Mouse (Mus musculus) frontal cortex, postnatal 10 days (tissue): ENCODE measurements around the gene Ccdc169.
"Not testable (repeated sequence)": the region's sequence is repeated elsewhere in the genome, so short reads cannot be mapped to it uniquely, and the experiment has no call there.

Source experiments
- DNase-seq, 2 experiments: peaks; one replicate each; pipeline ENCODE4 v3.0.0; 2022; ENCODE audit warnings: low spot score in 2 of 2, mixed read lengths in 1 of 2

Gene Ccdc169

DNA sequence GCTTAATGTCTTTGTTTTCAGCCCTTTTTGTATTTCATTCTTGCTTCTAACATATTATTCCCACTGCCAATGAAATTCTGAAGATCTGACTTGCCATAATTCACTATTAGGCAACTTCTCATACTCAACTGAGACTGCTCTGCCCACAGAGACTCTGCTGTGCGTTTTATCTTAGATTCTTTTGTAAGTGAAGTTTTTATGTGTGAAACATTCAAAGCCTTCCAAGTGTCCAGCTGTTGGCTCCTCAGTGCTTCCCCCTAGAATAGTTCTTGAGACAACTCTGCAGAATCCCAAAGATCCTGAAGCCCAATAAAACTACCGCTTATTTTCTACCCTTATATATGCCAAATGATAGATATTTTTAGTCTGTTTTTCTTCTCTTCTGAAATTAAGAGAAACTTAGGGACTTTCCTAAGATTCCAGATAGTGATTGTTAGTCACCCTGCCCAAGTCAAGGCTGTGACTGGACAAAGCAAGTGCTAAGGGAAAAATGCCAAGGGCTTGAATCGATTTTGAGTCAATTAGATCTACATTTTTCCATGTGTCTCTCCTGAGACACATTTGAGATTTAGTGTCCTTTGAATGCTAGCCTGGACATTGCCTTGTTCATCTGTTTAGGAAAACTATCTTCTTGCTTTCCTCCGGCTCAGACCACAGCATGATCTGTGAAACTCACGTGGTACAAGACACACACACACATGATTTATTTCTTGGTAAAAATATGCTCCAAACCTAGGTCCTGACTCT, 58.6 kb downstream of the Ccdc169 start:
- no peak for DNase-seq

DNA sequence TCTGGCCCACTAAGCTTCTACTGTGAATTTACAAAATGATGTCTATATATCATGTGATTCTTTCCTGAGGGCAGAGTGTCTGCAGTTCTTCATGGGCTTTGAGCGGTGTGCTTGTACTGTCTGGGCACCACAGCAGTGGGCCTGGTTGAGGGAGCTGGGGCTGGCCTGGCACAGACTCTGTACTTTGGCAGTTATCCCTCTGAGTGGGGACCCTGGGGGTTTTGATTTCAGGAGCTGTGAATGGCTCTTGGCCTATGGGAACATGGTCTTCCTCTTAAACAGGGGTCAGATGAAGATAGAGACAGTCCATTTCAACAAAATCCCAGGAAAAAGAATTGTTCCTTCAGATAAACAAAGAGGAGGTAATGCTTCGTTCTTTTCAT, 59.2 kb downstream of the Ccdc169 start:
- no peak for DNase-seq

DNA sequence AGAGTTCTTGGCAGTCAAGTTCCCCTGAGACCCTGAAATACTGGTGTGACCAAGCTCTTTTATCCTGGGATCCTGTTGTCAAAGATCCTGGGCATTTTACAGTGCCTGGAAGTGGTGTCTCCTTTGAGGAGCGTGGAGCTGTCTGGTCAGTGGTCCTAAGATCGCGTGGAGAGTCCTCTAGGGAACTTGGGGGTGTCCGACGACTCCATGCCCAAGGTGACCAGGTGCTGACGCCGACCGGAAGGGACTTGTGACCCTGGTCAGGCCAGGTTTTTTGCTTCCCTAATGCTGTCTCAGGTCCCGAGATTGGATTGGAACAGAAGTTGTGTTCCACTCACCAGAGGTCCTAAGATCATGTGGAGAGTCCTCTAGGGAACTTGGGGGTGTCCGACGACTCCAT, 66.5 kb downstream of the Ccdc169 start:
- DNase-seq: not testable (repeated sequence)

DNA sequence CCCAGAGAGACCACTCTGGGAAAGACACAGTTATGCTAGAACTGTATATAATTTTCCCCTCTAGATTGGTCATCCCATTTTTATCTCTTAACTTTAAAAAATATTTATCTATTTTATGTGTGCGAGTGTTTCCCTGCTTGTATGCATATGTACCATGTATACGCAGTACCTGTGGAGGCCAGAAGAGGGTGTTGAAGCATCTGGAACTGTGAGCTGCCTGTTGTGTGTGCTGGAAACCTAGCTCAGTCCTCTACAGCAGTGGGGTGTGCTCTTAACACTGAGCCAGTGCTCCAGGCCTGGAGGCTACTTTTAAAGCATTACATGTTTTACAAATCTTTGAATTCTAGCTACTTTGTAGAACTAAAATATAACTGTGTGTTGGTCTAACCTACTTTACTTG, 69.3 kb downstream of the Ccdc169 start:
- DNase-seq: no peak

DNA sequence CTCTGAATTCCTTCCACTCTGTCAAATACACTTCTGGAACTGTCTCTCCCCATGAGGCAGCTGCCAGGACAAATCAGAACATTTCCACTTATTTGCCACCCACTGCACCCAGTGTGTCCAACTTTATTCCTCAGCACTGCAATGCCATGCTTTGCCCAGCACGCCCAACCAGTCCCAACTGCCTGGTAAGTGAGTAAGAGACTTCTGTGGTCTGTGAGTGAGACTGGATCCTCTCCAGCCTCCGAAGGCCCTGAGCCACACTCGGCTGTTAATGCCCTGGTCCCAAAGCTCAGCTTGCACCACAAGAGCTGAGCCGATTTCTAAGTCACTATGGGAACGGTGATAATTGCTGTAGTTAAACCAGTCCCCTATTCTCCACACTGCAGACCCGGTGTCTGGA, 70.5 kb downstream of the Ccdc169 start:
- DNase-seq: no peak

DNA sequence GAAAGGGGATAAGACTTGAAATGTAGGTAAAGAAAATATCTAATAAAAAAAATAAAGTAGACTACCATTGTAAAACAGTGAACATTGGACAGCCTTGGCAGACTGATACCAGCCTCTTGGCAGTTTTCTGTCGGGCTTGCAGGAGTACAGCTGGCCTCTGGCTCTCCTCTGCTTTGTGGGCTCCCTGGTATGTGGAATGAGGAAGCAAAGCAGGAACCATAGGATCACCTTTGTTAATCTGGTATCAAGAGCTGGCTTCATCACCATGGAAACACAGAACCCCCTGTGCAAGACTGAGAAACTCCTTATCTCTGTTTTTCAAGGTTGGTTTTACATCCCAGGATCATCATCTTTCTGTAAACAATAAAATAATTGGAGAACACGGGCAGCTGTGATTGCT, 75.1 kb downstream of the Ccdc169 start:
- DNase-seq: no peak

DNA sequence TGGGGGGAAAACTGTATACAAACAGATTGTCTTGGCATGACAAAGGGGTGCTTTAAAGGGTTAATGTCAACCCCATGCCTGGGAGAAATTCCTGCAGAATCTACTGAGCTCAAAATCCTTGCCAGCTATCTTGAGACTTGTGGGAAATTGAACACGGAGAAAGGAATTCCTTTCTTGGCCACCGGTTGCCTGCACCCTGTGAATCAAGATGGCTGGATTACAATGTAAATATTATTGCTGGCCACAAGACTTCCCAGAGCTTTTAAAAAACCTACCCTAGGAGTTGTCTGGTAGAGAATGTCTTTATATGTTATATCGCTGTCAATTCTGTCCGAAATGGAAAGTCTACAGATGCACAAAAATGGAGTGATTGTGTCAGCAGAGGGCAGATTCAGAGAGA, 76.6 kb downstream of the Ccdc169 start:
- no peak for DNase-seq

DNA sequence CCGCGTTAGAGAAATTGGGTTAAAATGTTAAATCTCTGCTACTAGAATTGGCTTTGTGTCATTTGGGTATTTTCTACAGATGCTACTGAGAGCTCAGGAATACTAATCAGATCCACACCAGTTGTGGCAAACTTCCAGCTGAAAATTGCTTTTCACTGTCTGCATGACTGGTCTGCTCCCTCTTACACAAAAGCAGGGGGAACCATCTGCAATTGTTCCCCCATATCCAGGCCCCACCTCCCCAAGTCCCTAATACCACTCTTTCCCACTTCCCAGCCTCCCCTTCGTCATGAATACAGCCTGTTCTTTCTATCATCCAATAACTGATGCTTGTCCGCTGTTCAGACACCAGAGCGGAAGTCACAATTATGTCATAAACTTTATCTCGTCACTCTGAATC, 77.3 kb downstream of the Ccdc169 start:
- no peak for DNase-seq

DNA sequence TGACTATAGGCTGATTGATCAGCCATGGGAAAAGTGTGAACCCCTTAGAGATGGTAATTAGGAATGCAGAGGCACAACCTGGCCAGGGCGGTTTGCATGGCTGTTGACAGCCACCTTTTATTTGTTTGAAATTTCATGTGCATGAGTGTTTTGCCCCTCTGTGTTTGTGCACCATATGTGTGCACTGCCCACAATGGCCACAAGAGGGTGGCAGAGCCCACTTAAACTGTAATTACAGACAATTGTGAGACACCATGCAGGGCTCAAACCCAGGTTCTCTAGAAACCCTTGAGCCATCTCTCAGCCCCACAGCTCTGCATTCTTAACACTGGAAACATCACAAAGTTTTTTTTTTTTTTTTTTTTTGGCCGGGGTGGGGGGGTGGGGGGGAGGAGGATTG, 85.4 kb downstream of the Ccdc169 start:
- DNase-seq: no peak
